Mouse (Mus musculus): ENCODE results near the gene Gm20388.

DNA sequence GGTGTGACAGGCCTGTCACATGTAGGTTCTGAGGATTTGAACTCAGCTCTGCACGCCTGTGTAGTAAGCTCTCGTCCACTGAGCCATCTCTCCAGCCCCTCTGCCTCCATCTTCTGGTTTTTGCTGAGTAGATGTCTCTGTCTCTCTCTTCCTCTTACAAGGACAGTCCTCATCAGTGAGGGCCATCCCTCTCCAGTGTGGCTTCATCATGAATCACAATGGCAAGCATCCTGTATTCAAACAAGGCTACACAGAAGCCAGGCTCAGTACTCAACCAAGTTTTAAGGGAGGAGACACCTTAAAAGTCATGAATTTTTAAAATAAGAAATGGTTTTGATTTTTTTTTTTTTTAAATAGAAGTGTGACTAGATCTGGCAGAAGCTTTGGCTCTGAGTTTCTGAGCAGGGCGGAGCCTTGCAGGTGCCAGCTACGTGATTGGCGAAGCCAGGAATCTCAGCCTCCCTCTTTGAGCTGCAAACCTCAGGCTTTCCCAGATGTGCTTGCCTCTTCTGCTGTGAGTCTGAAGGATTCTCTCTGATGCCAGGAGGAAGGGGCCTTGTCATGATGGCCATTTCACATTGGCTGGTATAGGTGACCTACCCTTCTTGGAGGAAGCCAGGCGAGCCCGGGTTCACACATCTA, 2206.2 kb downstream of the Gm20388 start:
- TF ChIP-seq CTCF (IDR thresholded peaks at IDR 0.05; ENCODE audit: borderline replicate concordance, extremely low read depth, insufficient read depth, insufficient read length) (no peak), POLR2A (IDR thresholded peaks at IDR 0.05; ENCODE audit: borderline replicate concordance, extremely low read depth, insufficient read depth, insufficient read length, poor library complexity, severe bottlenecking) (no peak)

Measured in brain, embryonic 14.5 days (tissue).